Mouse (Mus musculus) embryonic fibroblast, embryonic 13.5 days (primary cell): ENCODE measurements at regions not wholly inside any gene's neighbourhood (a gene's known extent, or its start where the extent isn't known, plus 50 kb on each side); places are given as distances from the start of the nearest gene placed in this dataset.
"Not testable (repeated sequence)": the region's sequence is repeated elsewhere in the genome, so short reads cannot be mapped to it uniquely, and the experiment has no call there.

ENCODE experiments used
- CTCF ChIP-seq: IDR thresholded peaks from 2 replicates; pipeline ENCODE4 v1.5.1; 2011; ENCODE audit warnings: mild to moderate bottlenecking, control low read depth, low read length, moderate library complexity, borderline replicate concordance; ENCODE audit not compliant: insufficient read depth
- POLR2A ChIP-seq: IDR thresholded peaks from 2 replicates; pipeline ENCODE4 v1.6.1; 2011; ENCODE audit warnings: low read depth, mild to moderate bottlenecking, control low read depth, low read length, moderate library complexity

DNA sequence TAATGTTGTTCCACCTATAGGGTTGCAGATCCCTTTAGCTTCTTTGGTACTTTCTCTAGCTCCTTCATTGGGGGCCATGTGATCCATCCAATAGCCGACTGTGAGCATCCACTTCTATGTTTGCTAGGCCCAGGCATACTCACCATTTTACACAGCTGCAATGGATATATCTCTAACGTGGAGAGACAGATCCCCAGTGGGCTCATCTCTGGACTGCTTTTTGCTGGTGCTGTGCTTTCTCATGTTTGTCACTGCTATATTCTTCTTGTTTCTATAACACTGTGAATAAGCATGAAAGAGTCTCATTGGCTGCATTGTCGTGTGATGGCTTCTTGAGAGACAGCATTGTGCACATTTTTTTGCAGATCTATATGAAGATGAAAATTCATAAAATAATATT is 461.6 kb upstream of the Brinp3 start:
- TF ChIP-seq CTCF, POLR2A: not testable (repeated sequence)
